Mouse (Mus musculus) heart, postnatal 0 days (tissue): ENCODE data around the gene Gemin2.
"Not testable (repeated sequence)": the region's sequence is repeated elsewhere in the genome, so short reads cannot be mapped to it uniquely, and the experiment has no call there.

Experiments used
- CTCF ChIP-seq: IDR thresholded peaks from 2 replicates; pipeline ENCODE4 v1.5.1; 2016; ENCODE audit warnings: antibody characterized with exemption, control low read depth, low read depth
- EP300 ChIP-seq: IDR thresholded peaks from 2 replicates; pipeline ENCODE4 v1.6.1; 2016; ENCODE audit warnings: antibody characterized with exemption, low read depth

DNA sequence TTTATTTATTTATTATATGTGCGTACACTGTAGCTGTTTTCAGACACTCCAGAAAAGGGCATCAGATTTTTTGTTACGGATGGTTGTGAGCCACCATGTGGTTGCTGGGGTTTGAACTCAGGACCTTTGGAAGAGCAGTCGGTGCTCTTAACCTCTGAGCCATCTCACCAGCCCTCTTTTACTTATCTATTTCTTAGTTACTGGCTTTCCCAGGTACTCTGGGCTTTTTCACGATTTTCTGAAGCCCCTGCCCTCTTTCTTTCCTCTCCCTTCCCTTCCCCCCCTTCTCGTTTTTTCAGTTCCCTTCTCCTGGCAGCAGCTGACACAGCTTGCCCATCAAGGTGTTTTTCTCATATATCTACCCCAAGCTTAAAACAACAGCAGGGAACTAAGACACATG lies 45.0 kb downstream of the Gemin2 start:
- not testable (repeated sequence) for TF ChIP-seq CTCF, EP300
